Mouse (Mus musculus) activated CD4-positive, CD25-positive, alpha-beta regulatory T cell, adult 9 weeks (primary cell): ENCODE measurements around the gene 2300009A05Rik. TPM values are rescaled to one million over a fixed set of nuclear protein-coding genes. Genes with fewer than 3 reads are reported as not detected.

Experiments
- polyA plus RNA-seq: library from polyadenylated mRNA; unstranded; fragments of 100-300 nt; shearing (Covaris generic); gene quantifications from one replicate; pipeline ENCODE4 v1.2.1, GENCODE M21; 2017

The 2300009A05Rik gene
- polyA plus RNA-seq, result 12.3 TPM

DNA sequence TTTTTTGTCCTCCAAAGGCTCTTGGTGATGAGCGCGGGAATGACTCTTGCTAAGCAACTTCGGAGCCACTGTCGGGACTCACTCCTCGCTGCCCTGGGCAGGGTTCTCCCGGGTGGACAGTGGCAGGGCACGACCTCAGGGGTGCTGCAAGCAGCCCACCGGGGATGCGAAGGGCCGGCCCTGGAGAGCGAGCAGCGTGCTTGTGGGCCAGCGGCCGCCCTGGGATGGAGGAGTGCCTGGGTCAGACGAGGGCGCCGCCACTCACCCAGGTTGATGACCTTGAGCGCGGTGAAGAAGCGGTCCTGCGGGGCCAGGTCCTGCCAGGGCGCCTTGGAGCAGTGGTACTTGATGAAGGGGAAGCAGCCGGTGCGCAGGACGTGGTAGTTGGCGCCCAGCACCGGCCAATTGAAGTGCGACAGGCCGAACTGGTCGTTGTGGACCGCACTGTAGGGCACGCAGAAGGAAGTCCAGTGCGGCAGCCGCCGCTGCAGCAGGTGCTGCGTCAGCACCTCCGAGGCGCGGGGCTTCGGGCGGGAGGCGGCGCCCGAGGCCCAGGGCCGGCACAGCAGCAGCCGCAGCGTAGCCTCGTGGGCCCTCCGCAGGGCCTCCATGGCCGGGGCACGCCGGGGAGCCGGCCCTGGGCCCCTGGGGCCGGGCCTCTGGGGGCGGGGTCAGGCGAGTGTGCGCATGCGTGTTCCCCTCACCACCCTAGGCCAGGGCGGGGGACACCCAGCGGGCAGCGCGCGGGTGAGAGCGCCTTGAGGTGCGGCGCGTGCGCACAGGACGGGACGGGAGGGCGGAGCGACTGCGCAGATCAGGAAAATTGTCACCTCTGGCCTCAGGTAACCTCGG lies at the start of gene 2300009A05Rik:
2300009A05Rik (minus strand) TSS at position 636 of the 852 bp plus-strand sequence.

DNA sequence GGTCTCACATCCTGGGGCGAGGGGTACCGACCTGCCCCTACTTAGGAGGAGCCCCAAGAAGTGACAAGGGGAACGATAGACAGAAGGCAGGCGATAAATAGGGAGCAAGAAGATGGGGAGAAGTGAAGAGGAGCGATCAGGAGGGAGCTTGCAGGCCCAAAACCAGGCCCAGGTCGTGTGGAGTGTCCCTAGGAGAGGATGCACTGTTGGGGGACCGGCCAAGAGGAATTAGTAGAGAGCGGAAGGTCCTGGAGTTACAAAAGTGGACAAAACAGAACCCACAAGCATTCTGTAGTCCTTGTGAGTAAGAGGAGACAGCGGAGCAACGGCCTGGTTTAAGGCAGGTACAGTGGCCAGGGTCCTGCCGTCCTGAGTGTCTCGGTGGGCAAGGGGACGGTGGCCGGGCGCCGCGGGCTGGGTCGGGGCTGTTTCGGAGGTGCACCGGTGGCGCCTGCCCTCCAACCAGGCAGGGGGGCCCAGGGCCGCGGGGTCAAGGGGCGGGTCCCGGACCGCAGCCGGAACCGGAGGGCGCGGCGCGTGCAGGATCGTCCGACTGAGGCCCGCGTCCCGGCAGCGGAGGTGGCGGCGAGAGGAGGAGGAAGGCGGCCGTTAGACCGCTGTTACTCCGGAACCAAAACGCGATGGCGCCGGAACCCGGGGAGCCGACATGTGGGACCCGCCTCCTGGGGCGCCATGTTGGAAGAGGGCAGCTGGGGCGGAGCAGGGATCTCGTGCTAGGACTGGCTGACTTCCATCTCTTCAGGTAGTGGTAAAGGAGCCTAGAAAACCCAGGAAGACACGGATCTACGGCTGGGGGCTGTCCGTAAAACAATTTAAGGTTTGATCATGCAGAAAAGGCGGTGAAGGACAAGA lies 21.5 kb downstream of the 2300009A05Rik start, which contains the start of gene Map2k5:
Map2k5 (minus strand) TSS at position 633 of the 873 bp plus-strand sequence.

Other genes with a start within 250 kb of the 2300009A05Rik start
- 15.7 TPM for gene Map2k5, start 21.3 kb downstream of the 2300009A05Rik start, polyA plus RNA-seq
- 0.07 TPM for gene Iqch, start 203.2 kb upstream of the 2300009A05Rik start, polyA plus RNA-seq
- gene Aagab, start 203.4 kb upstream of the 2300009A05Rik start, polyA plus RNA-seq, result 56.9 TPM